ENCODE assay signal across 8 mouse cellular contexts in the genomic region with DNA sequence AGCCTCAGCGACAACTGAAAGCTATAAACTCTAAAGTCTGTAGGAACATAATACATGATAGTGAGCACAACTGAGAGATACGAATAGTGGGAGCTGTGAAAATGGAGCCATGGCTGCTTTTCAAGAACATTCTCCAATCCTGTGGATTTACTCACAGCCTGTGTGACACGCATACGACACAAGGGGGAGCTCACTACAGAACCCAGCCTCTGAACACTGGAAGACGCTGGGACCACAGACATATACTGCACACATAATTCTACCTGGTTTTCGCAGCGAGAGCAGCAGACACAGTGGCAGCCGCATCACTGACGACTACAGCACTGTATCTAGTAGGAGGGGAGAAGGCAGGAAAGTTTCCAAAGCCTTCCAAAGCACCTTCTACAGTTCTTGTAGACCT.
A peak's percentile ranks its signal among the peaks of the same experiment; 100 is the strongest.
DNase-seq lines count a peak whose midpoint lies in the region; ATAC-seq and TF ChIP-seq lines count a peak whose summit lies in the region.

No protein-coding gene starts in this region.

- H3K9ac ChIP-seq in forebrain, embryonic 14.5 days (ENCODE audit: low read length) = no peak overlapping the region
- no peak overlapping the region for H3K9ac ChIP-seq in hindbrain, embryonic 12.5 days
- H3K9ac ChIP-seq in lung, postnatal 0 days (replicated peaks; ENCODE audit: low read depth) = no peak overlapping the region

- DNase-seq in MEL-GATA-1-ER (ENCODE audit: extremely low read depth, low read depth) = peak; percentile 18
- peak; percentile 20 for DNase-seq in cerebellum, adult 11 months
- DNase-seq in forebrain, embryonic 14.5 days (ENCODE audit: low spot score) = peak; percentile 82
- peak; percentile 56 to 71 for DNase-seq in layer of hippocampus, postnatal 14 days (ENCODE audit: low spot score in 2 of 2)
- DNase-seq in lung, postnatal 0 days (ENCODE audit: low spot score) = peak; percentile 79
- DNase-seq in ovary, postnatal 36 days (ENCODE audit: low spot score) = peak; percentile 46
- peak; percentile 51 to 52 for DNase-seq in thymus, postnatal 36 days

- WGBS in forebrain, embryonic 14.5 days = 45% methylated on average over 9 of the region's 9 CpGs
- WGBS in hindbrain, embryonic 12.5 days = 58% methylated on average over 9 of the region's 9 CpGs
- 28% methylated on average over 9 of the region's 9 CpGs for WGBS in lung, postnatal 0 days

- H3K4me1 ChIP-seq in forebrain, embryonic 14.5 days (ENCODE audit: control insufficient read depth, insufficient read depth, low read length) = no peaks in the 10 kb centered on the region
- H3K4me1 ChIP-seq in hindbrain, embryonic 12.5 days = no peaks in the 10 kb centered on the region
- H3K4me1 ChIP-seq in lung, postnatal 0 days (ENCODE audit: insufficient read depth, low read depth, low read length) = no peaks in the 10 kb centered on the region

- H3K9me3 ChIP-seq in forebrain, embryonic 14.5 days (replicated peaks; ENCODE audit: control insufficient read depth, low read length) = no peaks in the 10 kb centered on the region
- no peaks in the 10 kb centered on the region for H3K9me3 ChIP-seq in hindbrain, embryonic 12.5 days (replicated peaks)
- H3K9me3 ChIP-seq in lung, postnatal 0 days (ENCODE audit: low read length) = no peaks in the 10 kb centered on the region

- peak; percentile 79 for ATAC-seq in forebrain, embryonic 14.5 days
- ATAC-seq in hindbrain, embryonic 12.5 days (ENCODE audit: low FRiP score) = peak; percentile 48; the same call in 1 of the 2 replicates
- peak; percentile 77 for ATAC-seq in lung, postnatal 0 days

- peak; percentile 83 for TF ChIP-seq CTCF in lung, postnatal 0 days (IDR thresholded peaks at IDR 0.05)

- no peaks in the 10 kb centered on the region for H3K36me3 ChIP-seq in forebrain, embryonic 14.5 days (ENCODE audit: control insufficient read depth, insufficient read depth, low read length)
- H3K36me3 ChIP-seq in hindbrain, embryonic 12.5 days = no peaks in the 10 kb centered on the region
- no peaks in the 10 kb centered on the region for H3K36me3 ChIP-seq in lung, postnatal 0 days (ENCODE audit: insufficient read depth, low read length)

- no peak overlapping the region for H3K27ac ChIP-seq in forebrain, embryonic 14.5 days (ENCODE audit: low read depth, low read length)
- H3K27ac ChIP-seq in hindbrain, embryonic 12.5 days = no peak overlapping the region
- H3K27ac ChIP-seq in lung, postnatal 0 days (ENCODE audit: low read length) = no peak overlapping the region

- no peak overlapping the region for H3K4me3 ChIP-seq in forebrain, embryonic 14.5 days (ENCODE audit: low read depth, low read length)
- H3K4me3 ChIP-seq in hindbrain, embryonic 12.5 days = no peak overlapping the region
- peak overlapping the region; percentile 33 for H3K4me3 ChIP-seq in lung, postnatal 0 days (ENCODE audit: low read depth, low read length)

- no peak overlapping the region for H3K4me2 ChIP-seq in forebrain, embryonic 14.5 days (ENCODE audit: low read length)
- no peak overlapping the region for H3K4me2 ChIP-seq in hindbrain, embryonic 12.5 days (replicated peaks)
- H3K4me2 ChIP-seq in lung, postnatal 0 days (replicated peaks; ENCODE audit: low read depth, low read length) = peak overlapping the region; percentile 52

- H3K27me3 ChIP-seq in forebrain, embryonic 14.5 days (replicated peaks; ENCODE audit: control insufficient read depth, insufficient read depth, low read length) = no peaks in the 10 kb centered on the region
- no peaks in the 10 kb centered on the region for H3K27me3 ChIP-seq in hindbrain, embryonic 12.5 days
- H3K27me3 ChIP-seq in lung, postnatal 0 days (replicated peaks; ENCODE audit: insufficient read depth, low read length) = no peaks in the 10 kb centered on the region

- TF ChIP-seq EP300 in lung, postnatal 0 days (IDR thresholded peaks at IDR 0.05) = no peak

Comparison
In these comparisons a context has a peak if more than half of its experiments do, and no peak if none do; other contexts are left out.
1. DNase-seq: peak in every context shown above with its lines; median percentile 82 in forebrain, embryonic 14.5 days; 79 in lung, postnatal 0 days; 64 in layer of hippocampus, postnatal 14 days; 52 in thymus, postnatal 36 days; 46 in ovary, postnatal 36 days; 20 in cerebellum, adult 11 months; 18 in MEL-GATA-1-ER.